Mouse (Mus musculus) cerebral cortex, adult 2 months (tissue): ENCODE measurements around the gene Kcnma1.

ENCODE experiments used
- WGBS: fragments of 180-500 bp; shearing (Covaris S2); methylation state at CpG from one replicate; pipeline ENCODE4 v1.1.7; 2018; 5-methylcytosine and 5-hydroxymethylcytosine counted together

Gene Kcnma1

DNA sequence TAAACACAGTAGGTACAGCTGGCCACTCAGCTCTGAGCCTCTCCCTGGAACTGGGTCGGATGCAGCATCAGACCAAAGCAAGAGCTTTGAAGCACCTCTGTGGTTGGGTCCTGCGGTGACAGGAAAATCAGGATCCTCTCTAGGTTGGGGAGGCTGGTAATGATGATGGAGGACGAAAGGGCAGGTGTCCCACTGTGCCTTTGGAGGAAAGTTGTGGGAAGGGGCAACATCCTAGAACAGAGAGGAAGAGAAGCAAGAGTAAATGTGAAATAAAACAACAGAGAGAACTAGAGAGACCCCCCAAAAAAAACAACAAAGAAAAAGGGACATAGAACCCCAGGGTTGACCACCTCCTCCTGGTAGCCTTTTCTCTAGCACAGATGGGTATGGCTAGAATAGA lies at the start of gene Kcnma1:
Gene Kcnma1, minus strand, starts transcription at position 101 of the 400 bp plus-strand sequence.
- WGBS: 74% methylated on average over 3 of the region's 3 CpGs

DNA sequence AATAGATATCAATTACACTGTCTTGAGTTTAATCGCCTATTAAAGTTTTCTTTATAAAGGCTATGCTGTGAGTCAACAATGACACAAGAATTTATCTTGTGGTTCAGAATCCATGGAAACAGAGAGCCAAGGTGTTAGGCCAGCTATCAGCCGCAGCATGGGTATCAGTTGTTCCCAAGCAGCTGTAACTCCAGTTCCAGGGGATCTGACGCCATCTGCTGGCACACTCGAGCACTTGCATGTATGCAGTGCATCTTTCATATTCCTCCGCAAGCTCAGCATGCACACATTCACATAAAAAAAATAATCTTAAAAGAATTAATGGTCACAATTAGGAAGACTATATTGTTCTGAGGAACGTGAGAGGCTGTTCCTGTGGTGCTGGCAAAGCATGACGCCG lies 45.5 kb upstream of the Kcnma1 start:
- 26% methylated on average over 8 of the region's 8 CpGs for WGBS

DNA sequence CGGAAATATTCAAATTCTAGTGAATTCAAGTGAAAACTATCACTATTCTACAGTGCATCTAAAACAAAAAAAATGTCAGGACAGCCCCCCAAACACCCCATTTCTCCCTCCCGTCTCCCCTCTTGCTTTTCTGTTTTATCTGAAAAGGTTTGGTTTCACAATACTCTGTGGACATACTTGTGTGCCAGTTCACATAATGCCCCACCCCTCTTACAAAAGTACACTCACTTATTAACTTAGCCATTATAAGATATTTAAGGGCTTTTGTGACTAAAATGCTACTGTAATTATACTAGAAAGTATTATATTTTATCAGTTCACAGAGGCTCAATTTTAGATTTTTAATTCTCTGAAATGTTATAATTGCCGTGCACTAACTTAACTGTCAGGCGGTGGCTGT lies 45.0 kb upstream of the Kcnma1 start:
- 76% methylated on average over 4 of the region's 4 CpGs for WGBS

DNA sequence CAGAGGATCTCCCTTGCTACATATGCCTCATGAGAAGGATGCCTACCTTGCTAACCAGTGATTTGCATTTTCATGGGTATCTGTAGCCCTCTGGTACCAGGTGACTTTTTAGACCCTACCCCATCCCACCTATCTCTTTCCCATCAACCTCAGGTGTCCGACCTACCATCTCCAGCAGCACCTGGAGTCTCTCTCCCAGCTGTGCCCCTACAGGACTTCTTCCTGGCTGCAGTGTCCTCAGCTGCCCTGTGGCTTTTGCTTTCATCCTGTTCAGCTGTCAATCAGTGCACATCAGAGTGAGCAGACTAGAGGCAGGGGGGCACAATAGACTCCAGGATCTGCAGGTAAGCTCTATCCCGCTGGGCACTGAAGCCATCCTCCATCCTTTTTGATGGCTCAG lies 37.5 kb upstream of the Kcnma1 start:
- WGBS: 88% methylated on average over 2 of the region's 2 CpGs

DNA sequence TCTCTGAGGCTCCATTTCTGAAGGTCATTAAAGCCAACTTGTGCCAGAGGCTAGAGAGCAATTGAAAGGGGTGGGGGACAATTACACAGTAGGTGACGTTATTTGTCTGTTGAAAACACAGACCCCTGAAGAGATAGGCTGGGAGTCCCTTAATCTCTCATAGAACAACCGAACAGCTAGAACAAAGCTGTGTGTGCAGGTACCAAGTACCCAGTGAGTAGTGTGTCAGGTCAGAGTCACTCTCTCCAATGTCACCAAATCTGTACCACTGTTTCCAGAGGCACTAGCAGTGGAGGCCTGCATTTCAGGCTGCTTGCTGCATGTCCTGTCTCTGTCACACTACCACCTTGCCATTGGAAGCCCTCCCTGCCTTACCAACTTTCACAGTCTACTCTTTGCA lies 22.3 kb upstream of the Kcnma1 start:
- WGBS: 80% methylated on average over 2 of the region's 2 CpGs

DNA sequence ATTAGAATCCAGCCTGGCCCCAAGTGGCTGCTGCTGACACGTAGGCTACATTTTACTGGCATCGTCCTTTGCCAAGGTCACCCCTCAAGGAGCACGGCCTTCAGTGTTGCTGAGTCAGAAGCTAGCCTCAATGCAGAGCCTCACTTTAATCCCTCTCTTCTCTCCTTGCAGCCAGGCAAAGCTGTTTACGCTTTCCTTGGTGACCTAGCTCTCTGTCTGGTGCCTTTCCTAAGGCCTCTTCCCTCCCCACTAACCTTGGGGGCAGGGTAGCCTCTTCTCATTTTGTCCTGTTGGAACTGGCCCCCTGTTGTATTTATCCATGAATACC lies 21.9 kb upstream of the Kcnma1 start:
- 65% methylated on average over 4 of the region's 4 CpGs for WGBS

DNA sequence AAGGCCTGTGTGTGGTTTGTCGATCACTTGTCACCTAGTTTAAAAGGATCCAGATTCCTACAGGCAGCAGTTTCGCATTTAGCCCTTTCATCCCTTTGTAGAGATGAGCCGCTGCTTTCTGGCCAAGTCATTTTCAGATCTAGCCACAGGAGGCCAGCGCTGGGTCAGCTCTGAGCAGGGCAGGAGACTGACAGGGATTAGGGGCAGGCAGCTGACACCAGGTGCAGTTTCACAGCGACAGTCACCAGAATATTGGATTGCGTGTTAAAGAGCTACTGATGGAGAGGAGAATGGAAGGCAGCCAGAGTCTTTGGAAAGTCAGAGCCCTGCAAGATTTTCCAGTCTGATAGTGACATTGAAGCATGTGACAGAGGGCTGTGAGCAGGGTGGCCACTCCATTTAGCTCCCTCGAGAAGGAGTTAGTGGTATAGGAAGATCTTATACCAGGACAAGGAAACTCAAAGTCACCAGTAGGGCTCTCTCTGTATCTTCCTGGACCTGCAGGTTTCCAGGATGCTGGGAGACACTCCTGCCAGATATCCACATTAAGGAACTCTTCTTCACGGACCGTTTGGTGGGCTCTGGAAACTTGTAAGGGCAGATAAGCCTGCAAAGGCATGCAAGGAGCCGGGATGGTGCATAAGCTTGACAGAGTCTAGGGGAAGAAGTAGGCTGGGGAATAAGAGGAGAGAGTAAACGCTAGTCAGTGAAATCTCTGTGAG lies 21.4 kb upstream of the Kcnma1 start:
- 54% methylated on average over 11 of the region's 11 CpGs for WGBS

DNA sequence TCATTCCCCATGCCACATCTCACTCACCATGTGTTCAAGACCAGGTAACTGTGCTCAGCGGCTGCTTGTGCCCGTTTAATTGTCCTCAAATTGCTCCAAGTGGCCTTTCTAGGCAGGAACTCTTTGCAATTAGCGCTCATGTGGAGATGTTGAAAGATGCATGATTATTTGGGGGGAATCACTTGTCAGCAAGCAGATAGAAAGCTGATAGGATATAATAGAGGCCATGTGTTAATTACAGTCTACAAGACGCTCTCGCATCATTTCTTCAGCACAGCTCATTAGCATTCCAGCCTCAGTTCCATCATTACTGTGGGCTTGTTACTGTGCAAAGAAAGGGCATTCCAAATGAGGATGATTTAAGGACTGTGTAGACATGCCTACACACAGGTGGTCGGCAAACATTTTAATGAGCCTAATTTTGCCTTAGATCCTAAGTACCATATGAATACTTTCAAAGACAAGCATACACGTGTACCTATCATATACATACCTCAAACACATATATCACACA lies 18.6 kb upstream of the Kcnma1 start:
- 69% methylated on average over 7 of the region's 7 CpGs for WGBS

DNA sequence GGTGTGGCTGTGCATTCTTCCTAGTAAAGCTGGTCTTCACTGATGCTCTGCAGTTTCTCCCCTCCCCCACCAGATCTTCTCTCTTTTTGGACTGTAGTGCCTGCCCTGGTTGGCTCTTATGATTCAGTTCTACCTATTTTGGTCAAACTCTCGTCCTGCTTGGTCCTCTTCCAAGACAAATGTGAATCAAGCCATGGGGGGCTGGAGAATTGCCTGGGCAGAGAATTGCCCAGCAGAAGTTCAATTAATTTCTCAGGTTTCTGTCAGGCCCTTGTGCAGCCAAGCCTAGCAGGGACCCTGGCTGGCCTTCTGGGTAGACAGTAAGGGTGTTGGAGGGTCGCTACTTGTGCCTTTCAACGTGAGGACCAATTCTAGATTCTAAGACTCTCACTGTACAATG lies 17.9 kb upstream of the Kcnma1 start:
- WGBS: 48% methylated on average over 3 of the region's 3 CpGs

DNA sequence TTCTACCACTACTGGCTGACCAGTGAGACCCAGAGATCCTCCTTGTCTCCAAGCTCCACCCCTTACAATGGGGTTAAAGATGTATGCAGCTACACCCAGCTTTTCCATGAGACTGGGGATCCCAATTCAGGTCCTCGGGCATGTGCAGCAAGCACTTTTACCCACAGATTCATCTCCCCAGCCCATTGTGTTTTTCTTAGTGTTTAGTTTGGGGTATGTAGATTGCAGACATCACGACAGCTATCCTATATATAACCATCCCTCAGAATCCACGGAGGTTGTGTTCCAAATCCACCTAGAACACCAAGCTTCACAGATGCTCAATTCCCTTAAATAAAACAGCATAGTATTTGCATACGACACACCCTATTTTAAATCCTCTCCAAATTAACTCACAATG lies 6.4 kb upstream of the Kcnma1 start:
- WGBS: 48% methylated on average over 4 of the region's 4 CpGs

DNA sequence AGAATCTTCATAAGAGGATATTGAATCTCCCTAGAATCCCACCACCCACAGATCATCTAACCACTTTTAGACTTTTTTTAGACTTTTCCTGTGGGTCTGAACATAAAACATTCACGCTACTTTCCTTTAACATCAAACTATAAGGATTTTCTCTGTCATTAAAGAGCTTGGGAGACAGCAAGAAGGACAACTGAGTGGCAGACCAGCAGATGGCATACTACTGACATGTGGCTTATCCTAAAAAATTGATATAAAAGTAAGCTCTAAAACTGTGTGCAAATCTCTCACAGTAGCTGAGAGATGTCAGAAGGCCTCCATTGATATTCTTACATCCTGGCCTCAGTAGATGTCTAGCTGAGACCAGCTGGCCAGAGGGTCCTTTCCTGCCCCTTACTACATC lies 4.3 kb downstream of the Kcnma1 start:
- WGBS: 64% methylated on average over 1 of the region's 1 CpGs

DNA sequence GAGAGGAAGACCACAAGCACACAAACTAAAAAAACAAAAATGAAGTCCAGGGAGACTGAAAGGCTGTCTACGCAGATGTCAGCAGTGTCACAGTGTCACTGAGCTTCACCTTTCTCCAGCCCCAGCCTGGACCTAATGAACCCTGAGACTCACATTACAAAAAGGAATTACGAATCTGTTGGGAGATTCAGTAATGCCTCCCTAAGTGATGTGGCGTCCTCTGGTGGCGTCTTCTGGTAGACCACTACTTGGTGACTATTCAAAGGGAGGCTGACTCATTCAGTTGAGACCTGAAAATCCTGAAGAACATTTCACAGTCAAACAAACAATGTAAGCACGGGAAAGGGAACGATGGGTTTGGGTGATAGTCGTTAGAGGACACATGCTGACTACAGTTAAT lies 6.0 kb downstream of the Kcnma1 start:
- 7% methylated on average over 7 of the region's 7 CpGs for WGBS

DNA sequence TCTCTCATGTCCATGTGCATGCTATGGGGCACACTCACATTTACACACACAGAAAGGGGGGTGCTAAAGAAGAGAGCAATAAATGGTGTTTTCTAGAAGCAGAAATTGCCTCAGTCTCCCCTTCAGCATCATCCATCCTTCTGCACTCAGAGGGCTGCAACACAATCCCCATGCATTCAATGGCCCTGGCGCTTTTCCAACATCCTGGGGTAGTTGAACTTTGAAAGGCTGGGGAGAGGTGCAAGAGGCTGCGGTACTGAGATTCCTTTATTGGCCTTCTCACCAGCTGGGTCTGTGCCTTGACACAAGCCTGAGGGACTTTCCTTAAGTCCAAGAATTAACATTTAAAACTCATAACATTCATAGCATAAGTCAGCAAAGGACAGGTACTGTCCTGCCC lies 8.0 kb downstream of the Kcnma1 start:
- 68% methylated on average over 2 of the region's 2 CpGs for WGBS

DNA sequence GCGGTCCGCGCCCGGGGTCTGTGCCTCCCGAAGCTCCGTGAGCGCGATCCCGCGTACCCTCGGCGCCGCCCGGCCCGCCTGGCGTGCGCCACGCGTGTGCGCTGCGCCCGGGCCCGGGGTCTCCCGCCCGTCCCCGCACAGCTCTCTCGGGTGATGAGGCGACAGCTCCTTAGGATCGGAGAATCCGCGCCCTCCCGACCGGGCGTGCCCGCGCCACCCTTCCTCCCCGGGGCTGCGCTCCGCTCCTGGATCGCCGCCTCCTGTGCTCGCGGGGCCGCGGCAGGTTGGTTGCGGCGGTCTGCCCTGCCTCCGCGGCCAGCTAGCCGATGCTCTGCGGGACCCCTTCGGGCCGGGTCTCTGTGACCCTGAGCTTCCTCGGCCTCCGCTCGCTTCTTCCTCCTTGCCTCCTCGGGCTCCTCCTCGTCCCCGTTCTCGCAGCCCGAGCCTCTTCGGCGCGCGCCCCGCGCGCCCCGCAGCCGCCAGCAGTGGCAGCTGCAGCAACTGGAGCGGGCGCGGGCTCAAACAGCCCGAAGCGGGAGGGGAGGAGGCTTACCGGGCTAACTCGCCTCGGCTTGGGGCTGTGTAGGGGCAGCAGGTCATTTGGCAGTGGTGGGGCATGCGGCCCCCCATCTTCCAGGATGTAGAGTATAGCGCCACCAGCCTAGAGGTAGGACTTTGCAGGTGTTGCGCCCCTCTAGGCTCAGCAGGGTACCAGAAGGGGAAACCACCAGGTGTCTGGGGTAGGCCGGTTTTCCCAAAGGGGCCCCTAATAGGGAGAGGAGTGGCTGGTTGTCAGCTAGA lies 9.6 kb downstream of the Kcnma1 start:
- WGBS: under 1% methylated on average over 82 of the region's 82 CpGs

DNA sequence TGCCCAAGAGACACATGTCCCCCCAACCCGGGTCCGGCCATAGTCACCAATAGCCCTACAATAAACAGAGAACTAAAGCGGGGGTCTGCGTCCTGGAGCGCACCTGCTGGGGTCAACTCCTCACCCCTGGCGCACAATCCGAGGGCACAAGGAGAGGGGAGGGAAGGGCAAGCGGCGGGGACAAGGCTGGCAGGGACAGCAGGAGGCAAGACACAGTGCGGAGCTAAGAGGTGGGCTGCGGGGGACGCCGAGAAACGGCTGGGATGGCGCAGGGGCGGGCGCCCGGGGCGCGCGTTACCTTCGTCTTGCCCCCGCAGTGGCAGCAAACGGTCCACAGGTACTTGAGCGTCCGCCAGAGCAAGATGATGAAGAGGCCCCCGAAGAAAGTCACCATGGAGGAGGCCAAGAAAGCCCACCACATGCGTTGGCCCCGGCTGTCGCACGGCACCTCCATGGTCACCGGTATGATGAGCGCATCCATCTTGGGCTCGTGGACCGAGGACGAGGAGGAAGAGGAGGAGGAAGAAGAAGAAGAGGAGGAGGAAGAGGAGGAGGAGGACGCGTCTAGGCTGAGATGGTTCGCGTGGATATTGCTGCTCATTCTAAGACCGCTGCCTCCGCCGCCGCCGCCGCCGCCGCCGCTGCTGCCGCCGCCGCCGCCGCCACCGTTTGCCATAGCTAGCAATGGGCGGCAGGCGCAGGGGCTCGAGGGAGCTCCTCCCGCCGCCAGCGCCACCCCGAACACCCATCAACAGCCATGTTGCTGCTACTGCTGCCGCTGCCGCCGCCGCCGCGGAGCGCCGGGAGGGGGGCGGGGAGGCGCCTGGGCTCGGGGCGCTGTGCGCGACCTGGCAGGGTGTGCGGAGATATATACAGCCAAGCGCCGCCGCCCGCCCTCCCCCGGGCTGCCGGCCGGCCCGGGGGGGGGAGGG lies 10.6 kb downstream of the Kcnma1 start:
- under 1% methylated on average over 83 of the region's 85 CpGs for WGBS

DNA sequence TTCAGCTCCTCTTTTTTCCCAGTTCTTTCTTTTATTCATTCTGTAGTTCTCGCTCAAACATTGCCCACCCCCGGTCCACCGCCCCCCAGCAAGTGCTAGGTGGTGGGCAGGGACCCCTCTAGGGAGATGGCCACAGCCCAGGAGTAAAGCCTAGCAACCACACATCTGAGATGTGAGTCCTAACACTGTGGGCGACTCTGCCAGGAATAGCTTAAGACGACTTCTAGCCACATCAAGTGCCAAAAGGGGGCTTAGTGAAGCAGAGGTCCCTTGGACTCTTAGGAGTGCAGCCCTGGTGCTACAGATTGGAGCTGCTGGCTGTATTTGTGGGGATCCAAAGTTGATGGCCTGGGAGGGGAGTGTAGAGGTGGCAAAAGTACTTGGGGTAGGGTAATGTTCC lies 11.6 kb downstream of the Kcnma1 start:
- WGBS: 25% methylated on average over 5 of the region's 5 CpGs

DNA sequence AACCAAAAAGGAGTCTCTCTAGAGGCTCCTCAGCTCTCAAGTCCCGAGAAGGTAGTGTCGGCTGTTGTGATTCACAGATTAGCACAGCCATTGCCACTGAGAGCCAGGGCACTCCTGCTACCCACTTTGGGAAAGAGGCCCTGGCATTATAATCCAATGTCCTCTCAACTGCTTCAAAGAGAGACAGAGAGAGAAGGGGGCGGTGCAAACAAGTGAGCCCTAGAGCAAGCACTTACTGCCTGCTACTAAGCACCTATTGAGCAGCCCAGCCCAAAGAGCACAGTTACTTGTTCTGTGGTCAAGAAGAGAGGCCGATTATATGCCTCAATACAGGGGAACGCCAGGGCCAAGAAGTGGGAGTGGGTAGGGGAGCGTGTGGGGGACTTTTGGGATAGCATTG lies 16.4 kb downstream of the Kcnma1 start:
- whole genome bisulfite sequencing: 79% methylated on average over 6 of the region's 6 CpGs

DNA sequence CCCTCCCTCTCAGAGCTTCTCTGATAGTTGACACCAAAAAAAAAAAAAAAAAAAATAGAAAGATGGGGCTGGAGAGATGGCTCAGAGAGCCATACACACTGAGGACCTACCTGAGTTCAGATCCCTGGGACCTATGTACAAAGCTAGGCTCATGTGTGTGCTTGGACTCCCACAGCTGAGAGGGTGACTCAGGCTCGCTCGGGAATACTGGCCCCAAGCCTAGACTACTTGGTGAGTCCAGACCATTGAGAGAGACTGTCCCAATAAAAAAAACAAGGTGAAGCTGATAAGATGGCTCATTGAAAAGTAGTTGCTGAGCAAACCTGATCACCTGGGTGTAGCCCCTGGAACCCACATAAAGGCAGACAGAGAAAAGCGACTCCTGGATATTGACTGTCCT lies 18.5 kb downstream of the Kcnma1 start:
- 56% methylated on average over 3 of the region's 3 CpGs for WGBS

DNA sequence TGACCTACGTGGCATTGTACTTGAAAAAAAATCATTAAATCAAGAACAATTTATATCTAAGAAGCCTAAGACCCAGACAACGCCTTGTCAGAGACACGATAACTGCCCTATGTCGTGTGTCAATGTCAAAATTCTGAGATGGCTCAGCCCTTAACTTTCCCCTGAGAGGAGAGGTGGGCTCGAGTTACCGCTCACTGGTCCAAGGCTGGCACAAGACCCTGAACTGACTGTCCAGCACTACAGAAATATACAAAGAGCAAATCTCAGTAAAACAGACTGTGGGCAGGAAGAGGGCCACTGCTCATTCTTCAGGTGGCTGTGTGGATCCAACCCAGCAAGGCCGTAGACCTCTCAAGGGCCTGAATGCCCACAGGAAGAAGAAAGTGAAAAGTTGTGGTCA lies 23.4 kb downstream of the Kcnma1 start:
- WGBS: 88% methylated on average over 7 of the region's 7 CpGs

DNA sequence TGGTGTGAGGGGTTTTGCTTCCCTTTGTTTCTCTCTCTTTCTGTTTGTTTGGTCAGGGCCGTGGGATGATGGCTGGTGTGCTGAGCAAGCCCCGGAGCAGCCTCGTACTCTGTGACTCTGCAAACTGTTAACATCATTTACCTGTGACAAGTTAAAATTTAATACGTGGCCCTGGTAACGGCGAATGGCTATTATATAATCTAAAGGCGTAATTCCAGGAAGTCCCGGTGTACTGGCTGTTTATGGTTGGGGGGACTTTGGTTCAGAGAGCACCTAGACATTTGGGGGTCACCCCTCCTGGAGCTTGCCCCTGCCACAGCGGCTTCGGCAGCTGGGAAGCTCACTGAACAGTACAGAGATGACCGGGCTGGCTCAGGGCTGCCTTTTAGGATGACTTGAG lies 24.6 kb downstream of the Kcnma1 start:
- 70% methylated on average over 11 of the region's 11 CpGs for WGBS

DNA sequence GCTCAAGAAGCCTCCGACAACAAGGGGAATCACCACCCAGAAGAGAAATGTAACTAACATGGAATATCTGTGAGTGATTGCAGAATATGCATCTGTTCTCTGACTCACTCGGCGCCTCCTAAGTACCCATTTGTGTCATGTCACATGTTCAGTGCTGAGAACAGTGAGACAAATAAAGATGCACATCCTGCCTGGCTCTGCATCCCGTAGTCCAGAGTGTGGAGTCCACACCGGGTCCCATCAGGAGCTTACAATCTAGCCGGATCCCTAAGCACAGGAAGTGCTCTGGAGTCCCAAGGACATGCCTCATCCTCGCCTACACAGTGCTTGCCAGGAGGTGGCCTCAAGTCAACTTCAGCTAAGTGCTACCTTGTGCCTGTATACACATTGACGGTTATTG lies 32.1 kb downstream of the Kcnma1 start:
- WGBS: 37% methylated on average over 8 of the region's 8 CpGs

DNA sequence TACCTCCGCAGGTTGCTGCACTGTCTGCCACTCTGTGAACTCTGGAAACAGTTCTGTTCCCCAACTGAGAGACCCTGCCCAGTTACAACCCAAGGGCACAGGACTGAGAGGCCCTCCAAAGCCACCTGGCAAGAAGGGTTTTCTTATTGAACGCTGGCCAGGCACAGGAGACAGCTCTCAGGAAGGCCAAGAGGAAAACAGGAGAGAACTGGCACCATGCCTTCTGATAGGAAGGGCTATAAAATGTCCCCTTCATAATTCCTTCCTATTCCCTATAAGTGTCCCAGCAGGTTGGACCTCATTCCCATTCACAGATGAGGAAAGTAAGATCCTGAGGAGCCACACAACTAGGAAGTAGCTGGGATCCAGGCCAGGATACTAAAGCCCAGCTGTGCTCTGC lies 39.6 kb downstream of the Kcnma1 start:
- WGBS: 90% methylated on average over 2 of the region's 2 CpGs
